Mouse (Mus musculus) olfactory bulb, adult 2 months (tissue): ENCODE measurements around the gene Samd4. TPM values are rescaled to one million over a fixed set of nuclear protein-coding genes. Genes with fewer than 3 reads are reported as not detected.

Experiments
- H3K27ac ChIP-seq: fragments of 200-500 bp; 2 replicates; pipeline ENCODE4 v1.5.1; 2012; ENCODE audit warnings: low read depth, low read length; ENCODE audit not compliant: insufficient read depth
- H3K4me1 ChIP-seq: fragments of 200-500 bp; 2 replicates; pipeline ENCODE4 v1.6.1; 2012; ENCODE audit warnings: low read length; ENCODE audit not compliant: control insufficient read depth, insufficient read depth
- H3K4me3 ChIP-seq: fragments of 200-500 bp; 2 replicates; pipeline ENCODE4 v1.5.1; 2012; ENCODE audit warnings: mild to moderate bottlenecking, low read depth, low read length, moderate library complexity; ENCODE audit not compliant: insufficient read depth
- CTCF ChIP-seq: fragments of 200-500 bp; IDR thresholded peaks from 2 replicates; pipeline ENCODE4 v1.5.1; 2012; ENCODE audit warnings: low read depth, mild to moderate bottlenecking, low read length, moderate library complexity; ENCODE audit not compliant: insufficient read depth
- POLR2A ChIP-seq: fragments of 200-500 bp; IDR thresholded peaks from 2 replicates; pipeline ENCODE4 v1.6.1; 2012; ENCODE audit warnings: mild to moderate bottlenecking, low read depth, low read length, moderate library complexity; ENCODE audit not compliant: insufficient read depth
- WGBS: fragments of 180-500 bp; shearing (Covaris S2); methylation state at CpG from one replicate; pipeline ENCODE4 v1.1.7; 2018; 5-methylcytosine and 5-hydroxymethylcytosine counted together
- polyA plus RNA-seq: library from polyadenylated mRNA; stranded (reverse); fragments of >200 nt; gene quantifications from 2 replicates; pipeline ENCODE4 v1.2.4, GENCODE M21; 2012; ENCODE audit warnings: low replicate concordance; ENCODE audit not compliant: missing spikeins, insufficient read depth, insufficient read length

The Samd4 gene
- polyA plus RNA-seq, 1 experiment, result not detected

DNA sequence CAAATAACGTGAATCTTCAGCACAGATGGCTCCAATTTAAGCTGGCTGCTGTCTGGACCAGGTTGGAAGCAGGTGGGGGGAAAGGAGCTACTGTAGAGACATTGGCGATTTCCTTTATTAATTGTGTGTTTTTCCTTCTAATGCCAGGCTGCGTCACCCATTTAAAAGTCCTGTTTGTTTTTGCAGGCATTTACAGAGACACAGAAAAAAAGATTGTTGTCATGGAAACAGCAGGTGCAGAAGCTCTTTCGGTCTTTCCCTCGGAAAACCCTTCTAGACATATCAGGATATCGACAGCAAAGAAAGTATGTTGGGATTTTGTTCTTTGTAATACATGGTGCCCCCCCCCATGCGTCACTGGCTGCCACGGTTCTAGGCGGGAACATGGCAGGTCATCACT, 200.7 kb downstream of the Samd4 start:
- WGBS, result 40% methylated on average over 9 of the region's 9 CpGs
- Histone ChIP-seq H3K27ac (no peak overlapping the region), H3K4me1 (peaks cover 9% of the 10 kb centered on the region), H3K4me3 (no peak overlapping the region)
- no peak for TF ChIP-seq POLR2A
- TF ChIP-seq CTCF, result no peak

- H3K27ac ChIP-seq, result no peak overlapping the region
These were observed 201.2 kb downstream of the Samd4 start for GRCm38 (mm10) chr14:47083838-47084237.

GRCm38 (mm10) chr14:47084686-47085085, 202.0 kb downstream of the Samd4 start:
- Histone ChIP-seq H3K27ac (no peak overlapping the region), H3K4me1 (peaks cover 9% of the 10 kb centered on the region), H3K4me3 (no peak overlapping the region)
- TF ChIP-seq CTCF (no peak), POLR2A (no peak)
- 91% methylated on average over 2 of the region's 2 CpGs for WGBS

More at GRCm38 (mm10) chr14:47083838-47084237, 201.2 kb downstream of the Samd4 start:
- peaks cover 9% of the 10 kb centered on the region for H3K4me1 ChIP-seq
- no peak for TF ChIP-seq CTCF
- no peak for TF ChIP-seq POLR2A
- no peak overlapping the region for H3K4me3 ChIP-seq
- 43% methylated on average over 6 of the region's 6 CpGs for WGBS

DNA sequence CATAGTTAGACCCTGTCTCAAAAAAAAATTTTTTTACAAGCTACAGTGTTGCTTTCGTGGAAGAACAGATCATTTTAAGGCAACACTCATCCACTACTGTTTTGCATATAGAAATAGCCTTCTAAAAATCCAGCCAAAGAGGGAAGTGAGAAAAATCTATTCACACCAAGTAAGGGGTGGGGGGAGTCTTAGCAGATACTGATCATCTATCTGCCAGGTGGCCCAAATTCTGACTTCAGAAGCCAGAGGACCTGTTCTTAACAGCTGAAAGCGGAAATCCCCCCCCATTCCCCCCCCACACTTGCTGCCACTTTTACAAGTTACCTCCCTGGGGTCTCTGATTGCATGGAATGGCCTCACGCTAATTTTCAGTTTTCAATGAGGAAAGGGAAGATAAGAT, 203.5 kb downstream of the Samd4 start:
- Histone ChIP-seq H3K4me3 (no peak overlapping the region), H3K4me1 (peaks cover 9% of the 10 kb centered on the region), H3K27ac (no peak overlapping the region)
- TF ChIP-seq POLR2A, result no peak
- no peak for TF ChIP-seq CTCF
- WGBS, result 79% methylated on average over 3 of the region's 3 CpGs

- Histone ChIP-seq H3K27ac (no peak overlapping the region), H3K4me1 (peaks cover 9% of the 10 kb centered on the region), H3K4me3 (peak overlapping the region; percentile 25)
- TF ChIP-seq CTCF (peak; percentile 87; the same call in 1 of the 2 replicates), POLR2A (no peak)
- 3% methylated on average over 16 of the region's 16 CpGs for WGBS
These were observed 204.1 kb downstream of the Samd4 start for GRCm38 (mm10) chr14:47086743-47087142.

GRCm38 (mm10) chr14:47087182-47087581, 204.5 kb downstream of the Samd4 start:
- 36% methylated on average over 5 of the region's 5 CpGs for WGBS
- H3K4me1 ChIP-seq, result peaks cover 9% of the 10 kb centered on the region
- TF ChIP-seq POLR2A (no peak), CTCF (no peak)
- no peak overlapping the region for H3K27ac ChIP-seq
- H3K4me3 ChIP-seq, result peak overlapping the region; percentile 25; the same call in 1 of the 2 replicates

- TF ChIP-seq POLR2A (no peak), CTCF (no peak)
- H3K27ac ChIP-seq, result no peak overlapping the region
- no peak overlapping the region for H3K4me3 ChIP-seq
- 90% methylated on average over 12 of the region's 12 CpGs for WGBS
- peaks cover 9% of the 10 kb centered on the region for H3K4me1 ChIP-seq
These were observed 205.1 kb downstream of the Samd4 start for GRCm38 (mm10) chr14:47087669-47088250.

DNA sequence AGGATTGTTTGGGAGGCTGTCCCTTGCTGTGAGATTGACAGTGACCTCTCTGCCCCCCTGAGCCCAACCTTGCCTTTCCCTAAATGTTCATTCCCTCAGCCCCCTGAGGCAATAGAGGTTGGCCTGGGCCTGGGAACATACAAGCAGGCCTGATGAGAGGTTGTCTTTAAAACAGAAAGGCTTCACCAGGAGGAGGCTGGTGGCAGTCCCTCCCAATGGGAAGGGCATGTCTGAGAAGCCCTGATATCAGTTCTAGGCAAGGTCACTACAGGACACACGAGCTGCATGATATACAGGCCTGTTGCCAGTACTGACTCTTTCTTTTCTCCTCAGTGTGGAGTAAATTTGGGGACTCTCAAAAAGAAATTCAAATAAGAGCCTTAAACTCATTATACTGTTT, 205.7 kb downstream of the Samd4 start:
- no peak overlapping the region for H3K27ac ChIP-seq
- no peak overlapping the region for H3K4me3 ChIP-seq
- H3K4me1 ChIP-seq, result peaks cover 12% of the 10 kb centered on the region
- no peak for TF ChIP-seq CTCF
- no peak for TF ChIP-seq POLR2A
- 68% methylated on average over 1 of the region's 1 CpGs for WGBS

DNA sequence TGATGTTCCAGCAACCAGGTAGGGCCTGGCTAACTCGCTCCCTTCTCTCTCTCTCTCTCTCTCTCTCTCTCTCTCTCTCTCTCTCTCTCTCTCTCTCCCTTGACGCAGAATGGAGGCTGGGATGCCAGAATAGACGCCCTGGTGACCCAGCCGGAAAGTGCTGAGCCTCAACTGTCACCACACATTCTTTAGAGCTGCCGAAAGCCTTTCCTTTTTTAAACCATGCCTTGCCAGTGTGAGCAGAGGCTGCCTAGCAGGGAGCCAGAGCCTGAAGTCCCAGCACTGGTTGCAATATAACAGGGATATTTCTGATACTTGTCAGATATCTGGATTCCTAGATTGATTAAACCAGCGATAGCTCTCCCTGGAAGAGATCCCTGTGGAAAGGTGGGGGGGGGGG, 206.5 kb downstream of the Samd4 start:
- H3K4me3 ChIP-seq, result no peak overlapping the region
- TF ChIP-seq CTCF (no peak), POLR2A (no peak)

More for the DNA sequence above, 206.5 kb downstream of the Samd4 start:
- H3K4me1 ChIP-seq, result peaks cover 14% of the 10 kb centered on the region
- WGBS, result 82% methylated on average over 6 of the region's 6 CpGs
- no peak overlapping the region for H3K27ac ChIP-seq
